Mouse (Mus musculus) small intestine, adult 2 months (tissue): ENCODE measurements around the gene Xbp1.

ENCODE experiments used
- CTCF ChIP-seq: fragments of 200-500 bp; IDR thresholded peaks from 2 replicates; pipeline ENCODE4 v1.5.1; 2012; ENCODE audit warnings: low read depth, mild to moderate bottlenecking, control low read depth, inconsistent platforms, low read length, moderate library complexity, mixed read lengths; ENCODE audit not compliant: insufficient replicate concordance, insufficient read length; ENCODE audit errors: extremely low read depth
- POLR2A ChIP-seq: fragments of 200-500 bp; IDR thresholded peaks from 2 replicates; pipeline ENCODE4 v1.6.1; 2012; ENCODE audit warnings: low read depth, mild to moderate bottlenecking, control low read depth, inconsistent platforms, low read length, moderate library complexity

DNA sequence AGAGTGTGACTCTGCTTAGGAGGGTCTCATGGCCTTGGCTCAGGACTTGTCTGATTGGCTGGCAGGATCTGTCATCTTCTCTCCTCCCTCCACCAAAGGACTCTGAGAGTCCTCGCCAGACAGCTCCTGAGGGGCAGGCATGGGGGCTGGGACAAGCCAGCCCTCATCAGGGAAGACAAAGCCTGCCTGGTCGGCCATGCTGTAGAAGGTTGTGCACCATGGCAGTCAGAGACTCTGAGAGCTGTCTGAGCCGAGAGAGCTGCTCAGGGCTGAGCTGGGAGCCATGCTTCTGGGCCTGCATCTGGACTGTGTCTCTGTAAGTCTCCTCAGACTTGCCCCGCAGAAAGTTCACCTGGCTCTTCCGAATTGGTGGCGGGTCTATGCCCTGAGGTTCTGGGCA lies 43.4 kb downstream of the Xbp1 start:
- TF ChIP-seq POLR2A (no peak), CTCF (no peak)
